Mouse (Mus musculus): ENCODE data around the gene Mylk3. TPM values are rescaled to one million over a fixed set of nuclear protein-coding genes. Genes with fewer than 3 reads are reported as not detected.

Mylk3 gene
- polyA plus RNA-seq, 1 experiment, result 15.5 TPM

DNA sequence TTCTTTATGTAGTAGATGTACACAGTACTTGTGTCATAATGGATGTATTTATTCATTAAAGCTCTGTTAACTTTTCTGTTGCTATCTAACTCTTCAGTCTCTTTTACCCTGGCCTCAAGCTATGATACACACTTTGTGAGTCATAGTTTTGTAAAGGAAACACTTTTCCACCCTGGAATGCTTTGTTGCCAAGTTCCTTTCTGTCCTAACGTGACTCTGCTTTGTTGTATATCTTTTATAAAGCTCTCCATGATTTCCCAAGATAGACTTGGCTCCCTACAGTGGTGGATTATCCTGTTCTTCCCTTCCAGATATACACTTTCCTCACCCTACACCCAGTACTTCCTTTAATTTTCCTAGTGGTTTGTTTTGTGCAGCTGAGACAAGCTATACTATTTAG, 84.2 kb downstream of the Mylk3 start:
- Histone ChIP-seq H3K27ac (ENCODE audit: control insufficient read depth, insufficient read depth, low read depth, low read length, poor library complexity) (no peak overlapping the region), H3K4me3 (replicated peaks; ENCODE audit: control insufficient read depth, low read depth, low read length) (no peak overlapping the region)
- WGBS, result 69% methylated on average over 1 of the region's 1 CpGs

DNA sequence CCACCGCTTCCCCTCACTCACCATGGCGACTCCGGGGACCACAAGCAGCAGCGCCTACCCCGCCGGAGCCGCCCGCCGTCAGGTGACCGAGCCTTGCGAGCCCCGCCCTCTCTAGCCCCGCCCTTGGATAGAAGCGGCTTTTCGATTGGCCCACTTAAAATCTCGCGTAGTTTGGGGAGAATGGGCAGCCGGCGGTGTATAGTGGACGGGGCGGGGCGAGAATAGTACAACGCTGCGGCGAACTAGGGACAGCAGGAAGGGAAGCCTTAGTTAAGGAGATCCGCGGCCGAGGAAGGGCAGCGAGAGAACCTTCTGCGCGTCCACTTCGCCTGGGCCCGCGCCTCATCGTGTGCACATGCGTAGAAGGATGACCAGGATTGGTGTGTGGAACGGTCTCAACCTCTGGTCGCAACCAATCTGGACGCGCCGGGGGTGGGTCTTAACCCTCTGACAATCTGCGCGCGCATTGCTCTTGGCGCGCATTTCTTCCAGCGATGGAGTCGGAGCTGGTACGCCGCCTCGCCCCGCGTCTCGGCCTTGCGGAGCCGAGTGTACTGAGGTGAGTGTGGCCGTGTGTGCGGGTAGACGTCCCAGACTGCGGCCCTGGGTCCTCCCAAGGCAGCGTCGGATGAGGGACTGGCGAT, 86.6 kb downstream of the Mylk3 start, which contains the start of the genes Orc6 and Vps35:
Orc6 (plus strand) TSS at position 199 of the 644 bp plus-strand sequence.
Vps35 (minus strand) TSS at position 369 of the 644 bp plus-strand sequence.
- TF ChIP-seq CTCF (IDR thresholded peaks at IDR 0.05; ENCODE audit: control insufficient read depth, insufficient read depth, low read length), result 0 out of 2 replicates have a peak, but pooled peaks have one; percentile 0
- peak; percentile 96; the same call in 1 of the 2 replicates for TF ChIP-seq POLR2A (IDR thresholded peaks at IDR 0.05; ENCODE audit: borderline replicate concordance, control insufficient read depth, low read depth, low read length)
- H3K4me3 ChIP-seq (replicated peaks; ENCODE audit: control insufficient read depth, low read depth, low read length), result peak within 1 kb of the TSS; percentile 84
- H3K27ac ChIP-seq (ENCODE audit: control insufficient read depth, insufficient read depth, low read depth, low read length, poor library complexity), result peak within 1 kb of the TSS; percentile 95
- H3K4me1 ChIP-seq (ENCODE audit: control insufficient read depth, insufficient read depth, low read length), result peaks cover 1% of the 10 kb centered on the region; the same call in 1 of the 2 replicates
- under 1% methylated on average over 63 of the region's 63 CpGs for WGBS

More for the DNA sequence above, 84.2 kb downstream of the Mylk3 start:
- TF ChIP-seq POLR2A (IDR thresholded peaks at IDR 0.05; ENCODE audit: borderline replicate concordance, control insufficient read depth, low read depth, low read length) (no peak), CTCF (IDR thresholded peaks at IDR 0.05; ENCODE audit: control insufficient read depth, insufficient read depth, low read length) (no peak)
- peaks cover 1% of the 10 kb centered on the region; the same call in 1 of the 2 replicates for H3K4me1 ChIP-seq (ENCODE audit: control insufficient read depth, insufficient read depth, low read length)

DNA sequence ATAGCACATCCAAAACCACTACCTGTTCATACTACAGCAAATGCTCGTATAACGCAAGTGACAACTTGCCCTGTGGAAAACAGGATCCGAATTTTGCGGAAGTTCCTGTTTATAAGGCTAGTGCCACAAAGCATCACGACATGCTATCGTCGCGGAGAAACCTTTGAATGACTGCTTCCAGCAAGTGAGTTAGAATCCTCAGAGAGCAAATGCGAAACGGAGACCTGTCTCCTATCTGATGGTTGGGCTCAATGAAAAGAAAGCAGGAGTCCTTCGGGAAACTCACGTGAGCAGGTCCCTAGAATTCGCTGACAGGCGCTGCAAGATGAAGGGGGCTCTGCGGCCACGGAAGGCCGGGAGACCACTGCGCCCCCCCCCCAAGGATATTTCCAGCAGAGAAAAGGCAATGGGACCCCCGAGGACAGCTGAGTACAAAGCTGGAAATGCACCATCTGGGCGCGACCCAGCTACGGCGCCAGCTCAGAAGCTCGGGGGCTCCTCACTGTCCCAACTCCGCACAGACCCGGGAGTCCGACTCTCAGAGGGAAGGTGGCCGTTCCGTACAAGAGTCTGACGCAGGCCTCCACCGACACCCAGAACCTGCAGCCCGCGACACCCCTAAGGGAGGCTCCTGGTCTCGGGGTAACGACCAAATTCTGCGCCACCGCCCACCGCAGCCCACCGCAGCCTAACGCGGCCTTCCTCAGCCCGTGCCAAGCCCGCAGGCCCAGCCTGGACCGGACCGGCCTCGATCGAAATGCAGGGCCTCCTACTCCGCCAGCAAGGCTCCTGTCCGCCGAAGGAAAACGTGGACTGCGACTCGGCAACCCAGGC, 87.3 kb downstream of the Mylk3 start:
- TF ChIP-seq POLR2A (IDR thresholded peaks at IDR 0.05; ENCODE audit: borderline replicate concordance, control insufficient read depth, low read depth, low read length) (no peak), CTCF (IDR thresholded peaks at IDR 0.05; ENCODE audit: control insufficient read depth, insufficient read depth, low read length) (no peak)
- Histone ChIP-seq H3K4me3 (replicated peaks; ENCODE audit: control insufficient read depth, low read depth, low read length) (peak overlapping the region; percentile 84), H3K4me1 (ENCODE audit: control insufficient read depth, insufficient read depth, low read length) (peaks cover 1% of the 10 kb centered on the region; the same call in 1 of the 2 replicates), H3K27ac (ENCODE audit: control insufficient read depth, insufficient read depth, low read depth, low read length, poor library complexity) (peak overlapping the region; percentile 58)
- under 1% methylated on average over 53 of the region's 53 CpGs for WGBS

DNA sequence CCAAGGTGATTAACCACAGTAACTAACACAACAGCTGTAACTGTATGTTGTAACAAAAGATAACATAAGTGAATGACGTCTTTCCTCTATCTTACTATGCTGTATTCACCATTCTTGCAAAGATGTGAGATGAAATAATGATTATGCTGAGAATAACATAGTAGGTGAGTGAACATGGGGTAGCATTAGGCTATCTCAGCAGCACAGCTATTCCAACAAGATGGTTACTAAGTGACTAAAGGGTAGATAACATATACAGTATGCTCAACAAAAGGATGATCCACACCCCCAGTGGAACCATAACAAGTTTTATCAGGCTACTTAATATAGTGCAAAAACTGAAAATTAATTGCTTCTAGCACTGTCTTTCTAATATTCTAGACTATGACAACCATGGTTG, 99.3 kb downstream of the Mylk3 start:
- Histone ChIP-seq H3K27ac (ENCODE audit: control insufficient read depth, insufficient read depth, low read depth, low read length, poor library complexity) (no peak overlapping the region), H3K4me3 (replicated peaks; ENCODE audit: control insufficient read depth, low read depth, low read length) (no peak overlapping the region), H3K4me1 (ENCODE audit: control insufficient read depth, insufficient read depth, low read length) (no peaks in the 10 kb centered on the region)
- TF ChIP-seq CTCF (IDR thresholded peaks at IDR 0.05; ENCODE audit: control insufficient read depth, insufficient read depth, low read length) (no peak), POLR2A (IDR thresholded peaks at IDR 0.05; ENCODE audit: borderline replicate concordance, control insufficient read depth, low read depth, low read length) (no peak)
- WGBS, result 70% methylated on average over 1 of the region's 1 CpGs

Other genes with a start within 250 kb of the Mylk3 start
- not detected in 2 replicates for gene Cks1brt, start 234.4 kb downstream of the Mylk3 start, polyA plus RNA-seq (2011; ENCODE audit: insufficient read depth, insufficient read length, low replicate concordance, missing spikeins)
- gene Olfr371, start 160.4 kb downstream of the Mylk3 start, polyA plus RNA-seq (2011; ENCODE audit: insufficient read depth, insufficient read length, low replicate concordance, missing spikeins), result not detected in 2 replicates
- gene Orc6, start 86.7 kb downstream of the Mylk3 start, polyA plus RNA-seq (2011; ENCODE audit: insufficient read depth, insufficient read length, low replicate concordance, missing spikeins), result 58.9 and 65.2 TPM in 2 replicates
- gene Vps35, start 86.5 kb downstream of the Mylk3 start, polyA plus RNA-seq (2011; ENCODE audit: insufficient read depth, insufficient read length, low replicate concordance, missing spikeins), result 22.3 and 37.8 TPM in 2 replicates
- gene 4921524J17Rik, start 46.5 kb upstream of the Mylk3 start, polyA plus RNA-seq (2011; ENCODE audit: insufficient read depth, insufficient read length, low replicate concordance, missing spikeins), result 7.5 and 13.8 TPM in 2 replicates
- 0.52 and 4.0 TPM in 2 replicates for gene Gpt2, start 106.2 kb upstream of the Mylk3 start, polyA plus RNA-seq (2011; ENCODE audit: insufficient read depth, insufficient read length, low replicate concordance, missing spikeins)
- 36.8 and 67.4 TPM in 2 replicates for gene Dnaja2, start 169.0 kb upstream of the Mylk3 start, polyA plus RNA-seq (2011; ENCODE audit: insufficient read depth, insufficient read length, low replicate concordance, missing spikeins)